Mouse (Mus musculus): Measurements from ENCODE around the gene C2cd2.
"Not testable (repeated sequence)": the region's sequence is repeated elsewhere in the genome, so short reads cannot be mapped to it uniquely, and the experiment has no call there.

C2cd2 gene

DNA sequence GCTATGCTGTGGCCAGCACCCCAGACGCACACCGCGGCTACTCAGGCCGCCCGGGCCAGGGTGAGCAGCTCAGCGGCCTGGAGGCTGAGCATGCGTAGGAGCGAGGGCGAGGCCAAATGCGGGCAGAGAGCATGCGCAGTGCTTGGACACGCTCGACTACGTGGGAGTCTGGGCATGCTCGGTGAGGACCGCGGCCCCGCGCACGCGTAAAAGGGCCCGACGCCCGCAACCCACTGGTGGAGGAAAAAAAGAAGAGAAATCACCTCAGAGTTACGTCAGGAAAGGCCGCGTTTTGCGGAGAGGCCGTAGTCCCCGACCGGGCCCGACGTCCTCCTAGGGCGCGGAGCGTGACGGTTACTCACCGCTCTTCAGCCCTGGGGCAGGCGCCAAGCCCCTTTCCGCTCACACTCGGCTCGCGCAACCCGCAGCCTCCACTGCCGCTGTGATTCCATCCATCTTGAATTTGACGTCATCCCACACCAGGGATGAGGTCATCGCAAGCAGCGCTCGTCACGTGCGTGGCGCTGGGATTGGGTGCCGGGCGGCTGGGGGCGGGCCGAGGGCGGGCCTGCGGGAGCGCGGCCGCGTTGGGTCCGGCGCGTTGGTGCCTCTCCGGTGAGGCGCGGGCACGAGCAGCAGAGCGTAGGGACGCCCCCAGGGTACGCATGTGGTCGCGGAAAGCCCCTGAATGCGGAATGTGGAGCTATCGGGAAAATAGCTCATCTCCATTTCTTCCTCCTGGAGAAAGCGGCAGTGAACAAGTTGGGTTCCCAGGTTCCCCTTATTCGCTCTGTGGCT lies at the start of gene C2cd2, which contains the start of gene Zbtb21:
C2cd2 (minus strand) TSS at position 448 of the 798 bp plus-strand sequence.
Zbtb21 (minus strand) TSS at position 472 of the 798 bp plus-strand sequence.
- DNase-seq (ENCODE audit: low spot score), result peak; percentile 99

- DNase-seq (ENCODE audit: low spot score), result not testable (repeated sequence)
These were observed 35.0 kb upstream of the C2cd2 start for GRCm38 (mm10) chr16:97997383-97997731.

DNA sequence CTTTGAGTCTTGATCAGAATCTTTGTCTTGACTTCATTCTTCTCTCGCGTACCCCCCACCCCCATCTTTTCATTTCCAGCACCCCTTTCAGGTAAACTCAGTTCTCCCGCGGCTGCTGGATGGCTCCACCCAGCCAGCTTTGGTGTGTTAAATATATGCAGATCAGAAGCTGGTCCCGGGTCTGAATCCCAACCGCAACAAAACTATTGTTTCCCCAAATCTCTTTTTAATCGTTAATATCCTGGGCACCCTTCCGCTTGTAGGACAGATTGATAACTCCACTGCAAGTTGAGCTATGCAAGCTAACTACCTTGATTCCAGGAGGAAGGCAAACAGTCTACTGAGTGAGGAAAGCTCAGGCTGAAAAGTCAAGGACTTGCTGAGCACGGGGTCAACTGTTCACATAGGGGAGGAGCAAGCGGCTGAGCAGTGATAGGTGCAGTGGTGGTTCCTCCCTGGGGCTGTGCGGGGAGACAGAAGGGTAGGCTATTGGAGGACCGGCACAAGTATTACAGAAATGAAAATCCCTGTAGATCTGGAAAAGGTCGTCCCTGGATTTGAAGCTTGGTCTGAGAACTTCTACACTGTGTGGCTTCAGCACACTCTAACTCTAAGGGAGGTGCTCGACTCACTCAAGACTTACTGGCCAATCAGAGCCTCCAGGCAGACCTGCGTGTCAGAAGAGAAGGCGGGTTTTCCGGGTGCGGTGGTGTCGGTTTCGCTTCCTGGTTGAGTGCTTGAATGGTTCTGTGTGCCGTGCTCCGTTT lies 34.4 kb upstream of the C2cd2 start, which contains the start of gene B230307C23Rik:
B230307C23Rik (plus strand) TSS at position 700 of the 767 bp plus-strand sequence.
- DNase-seq (ENCODE audit: low spot score), result peak; percentile 89

DNA sequence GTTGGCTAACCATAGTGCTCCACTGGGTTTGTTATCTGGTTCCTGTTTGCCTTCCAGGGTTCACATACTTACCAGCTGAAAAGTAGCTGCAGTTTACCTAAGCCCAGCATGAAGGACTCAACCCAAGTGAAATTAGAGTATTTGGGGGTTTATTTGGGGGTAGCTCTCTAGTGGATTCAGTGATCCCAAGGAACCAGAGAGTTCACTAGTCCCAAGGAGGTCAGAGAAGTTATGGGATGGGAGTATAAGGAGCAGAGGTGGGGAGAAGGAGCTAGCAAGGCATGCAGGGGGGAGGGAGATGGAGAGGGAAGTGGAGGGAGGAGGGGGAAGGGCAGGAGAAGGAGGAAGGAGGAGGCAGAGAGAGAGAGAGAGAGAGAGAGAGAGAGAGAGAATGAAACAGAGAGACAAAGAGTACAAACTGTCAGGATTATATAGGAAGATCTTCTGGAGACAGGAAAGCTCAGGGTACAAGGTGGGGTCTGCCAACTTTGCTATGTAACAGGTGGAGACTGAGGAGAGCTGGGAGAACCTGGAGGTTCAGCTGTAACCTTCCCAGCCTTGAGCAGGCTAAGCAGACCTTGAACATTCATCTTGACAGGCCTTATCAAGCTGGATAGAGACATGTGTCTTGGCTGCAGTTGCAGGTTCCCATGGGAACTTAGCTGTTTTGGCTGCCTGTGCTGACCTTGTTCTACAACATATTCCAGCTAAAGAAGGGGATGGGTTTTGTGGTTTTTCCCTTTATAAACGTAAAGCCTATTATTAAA lies 33.6 kb upstream of the C2cd2 start:
- no peak for DNase-seq (ENCODE audit: low spot score)

DNA sequence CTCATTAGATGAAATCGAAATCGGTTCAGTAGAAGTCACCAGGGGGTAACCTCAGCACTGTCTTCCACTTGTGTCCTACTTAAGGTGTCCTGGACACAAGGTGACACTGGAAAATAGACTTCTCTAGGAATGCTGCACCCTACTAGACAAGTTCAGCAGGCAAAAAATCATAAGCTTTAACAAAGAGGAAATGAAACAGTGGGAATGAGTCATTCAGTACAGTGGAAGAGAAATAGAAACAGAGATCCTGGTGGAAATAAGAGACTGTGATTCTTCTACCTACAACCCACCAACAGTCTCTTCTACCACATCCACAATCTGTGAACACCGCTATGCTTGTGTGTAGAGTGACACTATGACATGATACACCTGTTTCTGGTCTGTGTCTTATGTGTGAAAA lies 30.1 kb upstream of the C2cd2 start:
- DNase-seq (ENCODE audit: low spot score), result not testable (repeated sequence)

- DNase-seq (ENCODE audit: low spot score), result no peak
These were observed 29.1 kb upstream of the C2cd2 start for GRCm38 (mm10) chr16:97991517-97991916.

GRCm38 (mm10) chr16:97984589-97984988 lies 22.2 kb upstream of the C2cd2 start:
- no peak for DNase-seq (ENCODE audit: low spot score)

GRCm38 (mm10) chr16:97981362-97981761 lies 19.0 kb upstream of the C2cd2 start:
- no peak for DNase-seq (ENCODE audit: low spot score)

DNA sequence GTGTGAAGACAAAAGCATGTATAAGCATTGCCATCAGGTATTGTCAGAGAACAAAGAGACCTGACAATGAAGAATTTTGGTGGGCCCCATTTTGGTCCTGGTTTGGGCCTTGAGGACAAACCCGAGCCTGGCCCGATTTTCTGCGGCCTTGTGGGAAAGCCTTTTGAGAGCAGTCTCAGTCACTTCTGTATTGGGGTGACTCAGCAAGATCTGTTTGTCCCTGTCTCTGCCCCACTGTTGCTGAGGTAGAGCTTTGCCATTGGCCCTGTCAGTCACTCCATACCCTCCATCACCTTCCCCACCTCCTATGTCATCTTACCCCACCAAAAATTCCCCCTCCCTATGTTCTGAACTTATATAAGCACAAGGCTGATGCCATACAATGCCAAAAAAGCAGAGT lies 15.3 kb upstream of the C2cd2 start:
- DNase-seq (ENCODE audit: low spot score), result no peak

GRCm38 (mm10) chr16:97977277-97977676 lies 14.9 kb upstream of the C2cd2 start:
- no peak for DNase-seq (ENCODE audit: low spot score)

- no peak for DNase-seq (ENCODE audit: low spot score)
These were observed 1.6 kb upstream of the C2cd2 start for GRCm38 (mm10) chr16:97963956-97964540.

DNA sequence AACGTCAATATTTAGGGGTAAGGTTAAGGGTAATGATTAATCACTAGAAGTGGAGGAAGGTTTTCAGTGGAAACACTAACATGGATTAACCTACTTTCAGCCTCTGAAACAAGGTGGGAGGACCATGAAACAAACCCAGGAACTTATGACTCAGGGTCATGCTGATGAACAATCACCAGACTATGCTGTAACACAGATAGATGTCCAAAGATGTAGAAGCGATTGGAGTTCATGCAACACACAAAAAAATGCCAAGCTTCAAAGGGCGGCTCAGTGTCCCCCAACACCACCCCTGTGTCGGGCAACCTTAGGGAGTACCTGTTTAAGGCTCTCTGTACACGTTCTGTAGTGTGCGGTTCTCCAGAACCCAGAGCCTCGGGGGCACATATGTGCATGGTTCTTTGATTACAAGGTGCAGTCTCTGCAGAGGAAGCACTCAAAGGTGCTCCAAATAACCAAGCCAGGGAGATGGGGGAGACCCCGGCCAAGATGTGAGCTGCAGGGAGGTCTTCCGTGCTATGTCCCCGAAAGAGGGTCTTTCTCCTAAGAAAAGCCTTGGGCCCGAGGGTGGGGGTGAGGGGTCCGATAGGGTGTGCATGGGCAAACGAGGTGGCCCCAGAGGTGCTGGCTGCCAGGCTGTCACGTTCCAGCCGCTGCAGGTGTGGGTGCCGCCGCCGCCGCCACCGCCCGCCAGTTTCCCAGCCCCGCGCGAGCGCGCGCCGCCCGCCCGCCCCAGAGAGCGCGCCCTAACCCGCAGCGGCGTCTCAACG lies 832 bp downstream of the C2cd2 start:
- no peak for DNase-seq (ENCODE audit: low spot score)

- no peak for DNase-seq (ENCODE audit: low spot score)
These were observed 2.0 kb downstream of the C2cd2 start for GRCm38 (mm10) chr16:97960348-97960747.

DNA sequence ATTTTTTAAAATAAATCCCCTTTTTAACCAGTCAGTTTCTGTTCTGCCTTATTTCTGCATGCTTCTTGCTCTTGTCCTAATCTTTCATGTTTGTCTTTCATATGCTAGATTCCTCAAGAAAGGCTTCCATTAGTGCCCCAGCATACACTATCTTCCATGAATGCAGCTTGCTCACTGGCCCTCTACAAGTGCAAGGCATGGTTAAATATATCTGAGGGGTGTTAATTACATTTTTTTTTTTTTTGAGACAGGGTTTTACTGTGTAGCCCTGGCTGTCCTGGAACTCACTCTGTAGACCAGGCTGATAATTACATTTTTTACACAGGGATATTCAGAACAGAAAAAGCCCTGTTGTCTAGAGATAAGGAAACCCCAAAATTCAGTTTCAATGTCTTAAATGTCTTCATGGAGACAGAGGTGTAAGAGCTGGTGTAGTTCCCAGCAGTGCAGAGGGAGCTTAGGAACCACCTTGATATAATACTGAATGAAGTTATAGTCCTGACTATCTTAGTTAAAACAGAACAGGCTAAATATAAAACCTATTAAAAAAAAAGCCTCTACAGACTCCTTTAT lies 3.9 kb downstream of the C2cd2 start:
- DNase-seq (ENCODE audit: low spot score), result no peak

- DNase-seq (ENCODE audit: low spot score), result no peak
These were observed 4.8 kb downstream of the C2cd2 start for GRCm38 (mm10) chr16:97957626-97958025.

DNA sequence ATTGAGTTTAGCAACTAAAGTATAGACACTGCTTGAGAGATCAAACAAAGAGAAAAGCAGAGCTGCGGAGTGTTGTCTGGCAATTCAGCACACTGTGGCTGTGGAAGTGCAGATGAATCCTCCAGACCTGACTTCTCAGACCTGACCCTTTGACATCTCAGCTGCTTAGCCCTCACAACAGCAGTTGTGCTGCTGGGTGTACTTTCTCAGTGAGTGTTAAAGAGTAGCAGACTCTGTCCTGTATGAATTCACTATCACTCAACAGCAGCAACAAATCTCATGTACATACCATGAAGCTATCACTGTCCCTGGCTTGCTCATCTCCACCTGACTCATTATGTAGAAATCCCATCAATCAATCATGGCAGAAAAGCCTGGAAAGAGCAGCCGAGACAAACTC lies 6.4 kb downstream of the C2cd2 start:
- no peak for DNase-seq (ENCODE audit: low spot score)

GRCm38 (mm10) chr16:97953300-97953699 lies 9.1 kb downstream of the C2cd2 start:
- DNase-seq (ENCODE audit: low spot score), result no peak

DNA sequence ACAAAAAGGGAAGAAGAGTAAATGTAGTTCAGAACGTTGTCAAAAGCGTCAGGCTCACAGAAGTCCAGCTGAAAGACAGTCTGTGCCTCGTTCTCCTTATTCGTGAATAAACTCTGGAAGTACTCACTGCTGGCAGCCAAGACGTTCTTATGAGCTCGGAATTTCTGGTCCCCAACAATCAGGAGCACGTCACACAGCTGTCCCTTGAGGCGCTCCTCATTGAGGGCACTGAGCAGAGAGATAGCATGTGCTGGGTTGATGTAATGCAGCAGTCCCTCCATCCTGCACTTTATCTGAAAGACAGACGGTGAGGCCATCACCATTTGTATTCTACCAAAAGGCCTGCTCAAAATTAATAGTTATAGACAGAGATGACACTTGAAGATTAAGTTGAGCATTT lies 9.6 kb downstream of the C2cd2 start:
- no peak for DNase-seq (ENCODE audit: low spot score)

- no peak for DNase-seq (ENCODE audit: low spot score)
These were observed 10.0 kb downstream of the C2cd2 start for GRCm38 (mm10) chr16:97952371-97952770.

DNA sequence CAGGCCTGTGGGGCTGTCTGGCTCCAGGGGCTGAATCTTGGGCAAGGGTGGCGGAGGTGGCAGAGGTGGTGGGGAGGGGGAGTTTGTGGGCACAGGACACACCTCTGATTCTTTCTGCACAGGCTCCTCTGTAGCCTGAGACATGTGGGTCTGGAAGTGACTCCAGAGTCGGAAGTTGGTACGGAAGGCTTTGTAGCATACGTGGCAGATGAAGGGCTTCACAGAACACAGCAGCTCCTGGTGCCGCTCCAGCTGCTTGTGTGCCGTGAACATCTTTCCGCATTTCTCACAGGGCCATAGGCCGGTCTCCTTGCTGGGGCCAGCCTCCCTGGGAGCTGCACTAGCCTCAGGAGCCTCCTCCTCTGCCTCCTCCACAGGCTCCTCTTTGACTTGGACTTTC lies 12.3 kb downstream of the C2cd2 start:
- DNase-seq (ENCODE audit: low spot score), result no peak

GRCm38 (mm10) chr16:97948836-97949235 lies 13.6 kb downstream of the C2cd2 start:
- DNase-seq (ENCODE audit: low spot score), result no peak

All from embryo, embryonic 10 days (tissue).